Mouse (Mus musculus) brown adipose tissue, adult 24 weeks (tissue): Measurements from ENCODE around the gene Fdxr. TPM values are rescaled to one million over a fixed set of nuclear protein-coding genes. Genes with fewer than 3 reads are reported as not detected.

Experiments
- H3K27ac ChIP-seq: fragments of 200-500 bp; replicated peaks from 2 replicates; pipeline ENCODE4 v1.5.1; 2012; ENCODE audit warnings: low read depth, mild to moderate bottlenecking, low read length
- H3K4me1 ChIP-seq: fragments of 200-500 bp; 2 replicates; pipeline ENCODE4 v1.6.1; 2012; ENCODE audit warnings: low read length, mixed read lengths; ENCODE audit not compliant: control insufficient read depth, insufficient read depth, insufficient read length
- H3K4me3 ChIP-seq: fragments of 200-500 bp; 2 replicates; pipeline ENCODE4 v1.5.1; 2012; ENCODE audit warnings: low read depth, mild to moderate bottlenecking, low read length, moderate library complexity; ENCODE audit not compliant: insufficient read depth
- polyA plus RNA-seq: library from polyadenylated mRNA; stranded (reverse); fragments of >200 nt; gene quantifications from 2 replicates; pipeline ENCODE4 v1.2.4, GENCODE M21; 2012; ENCODE audit not compliant: missing spikeins, insufficient read depth, insufficient read length

The Fdxr gene
- polyA plus RNA-seq, 1 experiment: 10.9 TPM

DNA sequence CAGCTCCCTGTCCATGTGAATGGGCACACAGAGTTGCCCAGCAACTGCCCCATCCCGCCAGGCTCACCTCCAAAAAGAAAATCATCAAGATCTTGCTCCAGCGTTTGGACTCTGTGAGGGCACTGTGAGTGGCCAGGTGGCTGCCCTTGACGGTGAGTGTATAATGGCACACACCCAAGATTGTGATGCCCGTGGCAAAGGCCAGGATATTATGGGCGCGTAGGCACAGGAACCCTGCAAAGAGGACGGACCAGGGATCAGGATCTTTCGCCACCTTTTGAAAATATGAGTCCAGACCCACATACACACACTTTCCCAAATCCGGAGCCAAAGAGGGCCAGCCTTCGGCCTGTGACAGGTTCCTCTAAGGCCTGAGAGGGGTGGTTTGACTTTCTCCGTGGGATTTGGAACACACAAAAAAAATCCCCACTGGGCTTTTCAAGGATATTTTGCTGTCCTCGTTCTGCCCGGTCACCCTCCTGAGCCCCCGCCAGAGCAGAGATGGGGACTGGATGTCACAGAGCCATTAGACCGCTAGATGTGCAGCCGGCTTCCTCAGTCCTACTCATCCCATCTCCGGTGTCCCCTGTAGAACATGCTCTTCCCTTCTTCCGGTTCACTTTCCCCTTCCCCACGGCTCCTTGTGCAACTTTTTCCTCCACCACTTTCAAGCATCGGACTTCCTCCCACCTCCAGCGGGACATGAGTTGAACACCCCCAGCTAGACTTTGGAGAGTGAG, 19.8 kb upstream of the Fdxr start:
- Histone ChIP-seq H3K4me1 (peaks cover 5% of the 10 kb centered on the region; the same call in 1 of the 2 replicates), H3K4me3 (peak overlapping the region; percentile 62), H3K27ac (no peak overlapping the region)

DNA sequence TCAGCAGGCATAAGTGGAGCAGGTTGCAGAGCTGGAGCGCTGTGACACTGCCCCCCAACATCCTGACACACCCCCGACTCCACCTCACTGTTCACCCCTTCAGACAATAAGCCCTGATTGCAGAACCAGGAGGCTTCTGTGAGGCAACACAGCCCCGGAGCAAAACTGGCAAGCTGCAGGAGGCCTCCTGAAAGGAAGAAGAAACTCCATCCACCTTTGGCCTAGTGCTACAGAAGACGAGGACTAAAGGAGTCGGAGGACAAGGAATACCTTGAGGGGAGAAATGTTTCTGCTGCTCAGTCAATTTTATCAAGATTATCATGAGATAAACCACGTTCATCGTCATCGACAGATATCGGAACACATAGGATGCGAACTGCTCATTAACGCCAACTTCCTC, 19.1 kb upstream of the Fdxr start:
- Histone ChIP-seq H3K4me3 (no peak overlapping the region), H3K27ac (no peak overlapping the region), H3K4me1 (peaks cover 5% of the 10 kb centered on the region; the same call in 1 of the 2 replicates)

DNA sequence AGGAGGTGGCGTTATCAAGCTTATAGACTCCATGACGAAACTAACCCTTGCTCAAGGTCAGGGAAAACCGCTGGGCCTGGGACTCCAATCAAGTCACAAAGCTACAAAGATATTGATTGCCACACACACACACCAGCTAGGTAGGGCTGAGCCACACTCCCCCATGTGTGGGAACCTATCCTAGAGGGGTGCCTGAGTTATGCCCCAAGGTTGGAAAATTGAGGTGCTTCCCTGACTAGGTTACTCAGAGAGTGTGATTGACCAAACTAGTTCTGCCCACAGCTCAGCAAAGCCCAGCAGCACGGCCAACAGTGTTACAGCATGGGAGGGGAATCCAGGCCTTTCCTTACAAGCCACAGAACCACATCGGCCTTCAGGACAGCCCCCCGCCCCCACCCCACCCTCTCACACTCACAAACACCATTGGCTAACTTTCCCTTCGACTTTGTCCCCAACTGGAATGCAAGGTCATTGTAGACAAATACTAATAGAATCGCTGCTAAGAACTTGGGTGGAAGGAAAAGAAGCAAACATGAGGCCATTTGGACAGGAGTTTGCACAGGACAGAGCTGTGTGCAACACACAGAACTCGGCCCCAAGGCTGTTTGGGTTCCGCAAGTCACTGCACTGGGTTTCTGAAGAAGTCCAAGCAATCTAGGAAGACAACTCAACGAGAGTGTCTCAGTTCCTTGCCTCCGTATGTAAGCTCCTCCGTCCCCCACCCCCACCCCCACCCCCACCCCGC, 16.0 kb upstream of the Fdxr start:
- Histone ChIP-seq H3K27ac (no peak overlapping the region), H3K4me1 (peaks cover 7% of the 10 kb centered on the region), H3K4me3 (no peak overlapping the region)

DNA sequence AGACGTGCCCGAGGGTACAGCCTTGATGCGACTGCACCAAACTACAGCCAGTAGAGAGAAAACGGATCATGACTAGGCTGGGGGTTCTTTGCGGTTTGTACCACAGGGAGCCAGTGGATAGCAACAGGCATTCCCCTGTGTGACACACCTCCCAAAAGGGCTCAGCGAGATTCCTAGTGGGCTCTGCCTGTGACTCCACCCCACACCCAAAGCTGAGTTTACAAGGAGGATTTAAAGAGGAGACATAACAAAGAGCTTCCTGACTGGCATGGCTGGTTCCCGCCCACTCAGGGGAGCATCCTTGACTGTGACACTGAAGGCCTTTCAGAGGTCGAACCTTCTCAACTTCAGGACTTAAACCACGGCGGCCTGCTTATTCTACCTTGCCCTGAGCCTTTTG, 14.7 kb upstream of the Fdxr start:
- peaks cover 2% of the 10 kb centered on the region for H3K4me1 ChIP-seq
- H3K27ac ChIP-seq: no peak overlapping the region
- no peak overlapping the region for H3K4me3 ChIP-seq

DNA sequence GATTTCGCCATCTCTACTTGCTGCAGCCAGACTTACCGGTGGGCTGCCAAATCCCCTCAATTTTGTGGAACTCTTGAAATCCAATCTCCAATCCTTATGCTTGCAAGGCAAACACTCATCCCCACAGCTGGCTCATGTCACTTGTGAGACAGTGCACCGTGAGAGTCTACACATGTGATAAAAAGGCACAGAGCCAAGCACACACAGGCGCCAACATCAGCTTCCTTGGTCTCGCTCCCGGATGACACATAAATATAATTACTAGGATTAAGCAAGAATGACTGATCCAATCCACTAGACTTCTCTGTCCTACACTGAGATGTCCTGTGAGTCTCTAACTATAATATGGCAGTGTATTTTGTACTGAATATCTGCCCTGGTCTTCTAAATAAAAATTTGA, 14.1 kb upstream of the Fdxr start:
- no peak overlapping the region for H3K4me3 ChIP-seq
- H3K27ac ChIP-seq: no peak overlapping the region
- peaks cover 2% of the 10 kb centered on the region for H3K4me1 ChIP-seq

DNA sequence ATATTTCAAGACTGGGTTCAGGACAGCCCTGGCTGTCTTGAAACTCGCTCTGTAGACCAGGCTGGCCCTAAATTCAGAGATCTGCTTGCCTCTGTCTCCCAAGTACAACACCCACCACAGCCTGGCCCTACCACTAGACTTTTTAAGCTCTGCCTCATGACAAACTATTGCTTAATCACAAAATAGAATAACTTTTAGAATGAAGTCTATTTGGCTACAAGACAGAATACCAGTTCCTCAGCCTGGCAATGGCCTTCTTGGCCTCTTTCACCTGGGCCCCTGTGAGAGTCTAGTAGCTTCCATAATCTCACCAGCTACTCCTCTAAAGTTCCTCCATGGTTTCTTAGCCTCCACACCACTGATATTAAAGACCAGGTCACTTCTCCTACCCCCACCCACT, 13.5 kb upstream of the Fdxr start:
- H3K27ac ChIP-seq: no peak overlapping the region
- no peak overlapping the region for H3K4me3 ChIP-seq
- H3K4me1 ChIP-seq: peaks cover 2% of the 10 kb centered on the region

DNA sequence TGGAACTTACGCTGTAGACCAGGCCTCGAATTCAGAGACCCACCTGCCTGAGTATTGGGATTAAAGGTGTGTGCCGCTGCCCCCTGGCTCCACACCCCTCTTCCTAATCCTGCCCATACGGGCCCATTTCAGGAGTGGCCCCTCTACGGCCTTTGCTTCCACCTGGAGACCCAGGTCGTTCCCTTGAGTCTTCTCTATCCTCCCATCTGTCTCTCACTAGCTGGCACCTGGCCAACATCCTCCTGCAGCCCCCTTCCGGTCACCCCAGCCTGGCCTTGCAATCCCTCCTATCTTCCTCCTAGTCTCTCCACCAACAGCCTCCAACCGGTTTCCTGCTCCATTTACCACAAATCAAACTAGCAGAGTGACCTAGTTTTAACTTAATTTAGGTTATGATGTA, 13.0 kb upstream of the Fdxr start:
- no peak overlapping the region for H3K27ac ChIP-seq
- no peak overlapping the region for H3K4me3 ChIP-seq
- H3K4me1 ChIP-seq: peaks cover 2% of the 10 kb centered on the region

DNA sequence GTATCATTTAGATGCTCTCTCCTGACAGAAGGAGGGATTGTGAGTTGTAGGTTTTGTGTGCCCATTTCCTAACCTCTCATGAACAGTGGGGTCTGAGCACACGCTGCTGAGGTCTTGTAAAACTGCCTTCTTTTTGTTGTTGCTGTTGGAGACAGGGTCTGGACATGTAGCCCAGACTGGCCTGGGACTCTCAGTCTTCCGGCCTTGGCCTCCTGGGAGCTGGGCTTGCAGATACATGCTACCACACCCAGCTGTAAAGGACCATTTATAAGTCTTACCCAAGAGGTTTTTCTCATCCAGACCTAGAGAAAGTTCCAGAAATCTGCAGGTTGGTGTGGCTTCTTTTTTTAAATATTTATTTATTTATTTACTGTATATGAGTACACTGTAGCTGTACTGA, 11.5 kb upstream of the Fdxr start:
- peaks cover 2% of the 10 kb centered on the region for H3K4me1 ChIP-seq

DNA sequence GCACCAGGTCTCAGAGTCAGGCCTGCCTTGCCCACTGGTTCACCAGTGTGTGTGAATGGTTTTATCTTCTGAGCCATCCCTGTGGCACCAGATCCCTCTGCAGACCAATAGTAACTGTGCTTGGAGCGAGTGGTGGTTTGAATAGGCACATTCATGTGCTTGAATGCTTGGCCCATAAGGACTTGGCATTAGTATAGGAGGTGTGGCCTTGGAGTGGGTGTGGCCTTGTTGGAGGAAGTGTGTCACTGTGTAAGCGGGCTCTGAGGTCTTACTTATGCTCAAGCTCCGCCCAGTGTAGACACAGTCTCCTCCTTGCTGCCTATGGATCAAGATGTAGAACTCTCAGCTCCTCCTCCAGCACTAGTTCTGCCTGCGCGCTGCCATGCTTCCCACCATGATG, 10.5 kb upstream of the Fdxr start:
- Histone ChIP-seq H3K27ac (no peak overlapping the region), H3K4me1 (peaks cover 2% of the 10 kb centered on the region), H3K4me3 (no peak overlapping the region)

More for the DNA sequence above, 11.5 kb upstream of the Fdxr start:
- no peak overlapping the region for H3K4me3 ChIP-seq
- no peak overlapping the region for H3K27ac ChIP-seq

DNA sequence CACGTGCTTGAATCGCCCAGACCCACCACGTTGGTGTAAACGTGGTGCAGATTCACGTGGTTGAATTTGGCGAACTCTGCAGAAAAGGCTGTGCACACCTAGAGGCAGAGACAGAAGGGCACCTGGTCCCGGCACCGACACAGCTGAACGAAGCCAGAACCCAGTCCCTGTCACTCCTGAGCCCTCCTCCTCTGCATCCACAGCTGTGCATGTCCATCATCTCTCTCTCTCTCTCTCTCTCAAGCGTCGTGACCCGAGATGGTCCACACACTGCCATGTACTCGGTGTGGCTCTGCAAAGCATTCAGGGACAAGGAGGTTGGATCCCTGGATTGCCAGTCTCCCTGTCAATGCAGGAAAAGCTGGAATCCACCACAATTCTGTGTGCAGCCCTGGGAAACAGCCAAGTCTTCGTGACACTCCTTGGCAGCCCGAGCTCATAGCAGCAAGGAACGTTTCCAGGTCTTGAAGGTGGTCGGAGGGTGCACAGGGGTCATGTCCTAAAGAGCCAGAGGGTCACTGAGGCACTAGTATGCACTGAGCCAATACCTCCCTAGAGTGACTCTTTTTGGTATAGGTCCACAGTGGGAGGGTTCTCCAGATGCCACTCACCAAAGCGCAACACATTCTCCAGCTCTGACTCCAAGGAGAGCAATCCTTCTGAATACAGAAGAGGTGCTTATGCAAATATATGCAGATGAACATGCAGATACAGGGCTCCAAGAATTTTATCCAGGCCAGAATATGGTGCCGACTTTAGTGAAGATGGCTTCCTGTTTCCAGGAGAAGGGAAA, 9.5 kb upstream of the Fdxr start:
- Histone ChIP-seq H3K4me1 (peaks cover 5% of the 10 kb centered on the region), H3K27ac (no peak overlapping the region), H3K4me3 (no peak overlapping the region)

DNA sequence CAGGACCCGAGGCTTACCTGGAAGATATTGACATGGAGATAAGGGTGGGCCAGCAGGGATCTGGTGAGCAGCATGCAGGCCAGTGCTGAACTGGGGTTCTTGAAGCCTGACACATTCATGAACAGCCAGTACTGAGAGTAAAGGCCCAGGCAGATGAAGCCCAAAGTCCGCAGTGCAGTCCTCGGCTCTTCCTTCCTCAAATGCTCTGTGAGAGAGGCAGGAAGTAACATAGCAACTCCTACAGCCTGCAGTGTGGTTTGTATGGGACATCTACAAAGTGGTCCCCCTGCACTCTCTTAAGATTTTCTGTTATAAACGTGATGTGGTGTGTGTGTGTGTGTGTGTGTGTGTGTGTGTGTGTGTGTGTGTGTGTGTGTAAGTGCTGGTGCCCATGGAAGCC, 8.4 kb upstream of the Fdxr start:
- no peak overlapping the region for H3K27ac ChIP-seq
- H3K4me1 ChIP-seq: peaks cover 3% of the 10 kb centered on the region; the same call in 1 of the 2 replicates
- H3K4me3 ChIP-seq: no peak overlapping the region

DNA sequence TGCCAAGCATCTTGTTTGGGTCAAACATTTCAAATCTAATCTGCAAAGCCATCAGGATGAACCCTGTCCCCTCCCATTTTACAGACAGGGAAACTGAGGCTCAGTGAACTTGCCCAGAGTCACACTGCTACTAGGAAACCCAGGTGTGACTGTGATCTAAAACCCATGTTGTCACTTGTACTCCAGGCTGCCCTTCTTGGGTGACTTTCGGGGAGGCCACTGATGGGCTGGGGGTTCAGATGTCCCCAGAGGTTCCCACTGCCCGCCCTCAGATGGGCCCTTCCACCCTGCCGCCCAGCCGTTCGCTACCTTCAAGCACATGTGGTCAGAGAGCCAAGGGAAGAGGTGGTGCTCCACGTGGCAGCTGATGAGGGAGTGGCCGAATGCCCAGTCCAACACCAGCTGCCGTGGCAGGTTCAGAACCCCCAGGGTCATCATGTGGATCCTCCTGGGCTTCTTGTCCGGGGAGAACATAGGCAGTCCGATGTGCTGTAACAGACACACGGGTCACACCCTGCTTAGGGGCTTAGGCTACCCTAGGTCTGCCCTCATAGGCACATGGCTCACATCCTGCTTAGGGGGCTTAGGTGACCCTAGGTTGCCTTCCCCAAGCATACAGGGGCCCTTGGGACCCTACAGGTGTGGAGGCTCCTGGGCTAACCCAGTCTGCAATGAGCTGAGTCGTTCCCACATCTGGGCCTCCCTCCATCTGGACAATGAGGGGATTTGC, 7.2 kb upstream of the Fdxr start:
- H3K27ac ChIP-seq: no peak overlapping the region
- H3K4me1 ChIP-seq: 0 out of 2 replicates have a peak, but pooled peaks cover 3% of the 10 kb centered on the region
- H3K4me3 ChIP-seq: no peak overlapping the region

DNA sequence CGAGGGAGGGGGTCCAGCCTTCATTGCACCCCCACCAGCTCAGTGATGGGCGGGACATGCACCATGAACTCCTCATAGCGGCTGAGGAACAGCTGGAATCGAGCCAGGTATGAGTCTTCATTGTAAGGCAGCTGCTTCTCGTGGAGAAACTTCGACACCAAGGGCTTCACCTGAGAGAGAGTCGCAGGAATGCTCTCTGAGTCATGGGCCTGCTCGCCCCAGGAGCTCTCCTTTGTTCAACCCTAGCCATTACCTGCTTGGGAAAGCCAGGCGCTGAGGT, 6.6 kb upstream of the Fdxr start:
- Histone ChIP-seq H3K27ac (no peak overlapping the region), H3K4me3 (no peak overlapping the region), H3K4me1 (0 out of 2 replicates have a peak, but pooled peaks cover 3% of the 10 kb centered on the region)

DNA sequence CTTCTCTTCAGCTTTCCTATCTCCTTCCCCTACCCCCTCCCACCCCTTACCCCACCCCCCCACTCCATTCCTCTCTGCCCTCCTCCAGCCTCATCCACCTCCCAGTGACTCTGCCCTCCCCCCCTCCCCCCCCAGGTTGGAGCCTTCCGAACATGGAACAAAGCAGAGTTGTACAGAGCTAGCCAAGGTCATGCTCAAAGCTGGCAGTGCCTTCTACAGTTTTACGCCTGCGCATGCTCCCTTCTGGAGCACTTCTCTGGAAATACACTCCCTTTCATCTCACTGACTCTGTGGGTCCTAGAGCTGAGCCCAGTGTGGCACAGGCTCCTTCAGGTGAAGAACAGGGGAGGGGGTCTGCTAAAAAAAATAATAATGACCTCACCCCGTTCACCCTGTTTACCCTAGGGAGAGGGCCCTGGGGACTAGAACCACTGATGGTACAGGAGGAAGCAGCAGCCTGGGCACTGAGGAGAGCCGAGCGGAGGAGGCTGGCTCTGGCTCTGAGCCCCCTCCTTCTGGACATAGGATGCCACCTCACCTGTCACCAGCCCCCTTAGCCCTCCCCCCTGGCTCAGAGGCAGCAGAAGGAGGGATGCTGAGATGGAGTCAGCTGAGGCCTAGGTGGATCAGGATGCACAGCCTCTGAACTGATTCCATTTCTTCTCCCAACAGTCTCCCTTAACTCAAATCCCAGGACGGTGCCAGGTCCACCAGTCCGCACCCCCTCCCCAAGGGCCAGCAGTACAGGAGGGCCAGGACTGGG, 6.1 kb upstream of the Fdxr start:
- Histone ChIP-seq H3K4me1 (0 out of 2 replicates have a peak, but pooled peaks cover 3% of the 10 kb centered on the region), H3K4me3 (no peak overlapping the region), H3K27ac (no peak overlapping the region)
